Mouse (Mus musculus) frontal cortex, postnatal 14 days (tissue): ENCODE measurements around the gene Ucn.

Source experiments
- DNase-seq, 2 experiments: peaks; one replicate each; pipeline ENCODE4 v3.0.0; 2022; ENCODE audit warnings: low spot score in 2 of 2

The Ucn gene

DNA sequence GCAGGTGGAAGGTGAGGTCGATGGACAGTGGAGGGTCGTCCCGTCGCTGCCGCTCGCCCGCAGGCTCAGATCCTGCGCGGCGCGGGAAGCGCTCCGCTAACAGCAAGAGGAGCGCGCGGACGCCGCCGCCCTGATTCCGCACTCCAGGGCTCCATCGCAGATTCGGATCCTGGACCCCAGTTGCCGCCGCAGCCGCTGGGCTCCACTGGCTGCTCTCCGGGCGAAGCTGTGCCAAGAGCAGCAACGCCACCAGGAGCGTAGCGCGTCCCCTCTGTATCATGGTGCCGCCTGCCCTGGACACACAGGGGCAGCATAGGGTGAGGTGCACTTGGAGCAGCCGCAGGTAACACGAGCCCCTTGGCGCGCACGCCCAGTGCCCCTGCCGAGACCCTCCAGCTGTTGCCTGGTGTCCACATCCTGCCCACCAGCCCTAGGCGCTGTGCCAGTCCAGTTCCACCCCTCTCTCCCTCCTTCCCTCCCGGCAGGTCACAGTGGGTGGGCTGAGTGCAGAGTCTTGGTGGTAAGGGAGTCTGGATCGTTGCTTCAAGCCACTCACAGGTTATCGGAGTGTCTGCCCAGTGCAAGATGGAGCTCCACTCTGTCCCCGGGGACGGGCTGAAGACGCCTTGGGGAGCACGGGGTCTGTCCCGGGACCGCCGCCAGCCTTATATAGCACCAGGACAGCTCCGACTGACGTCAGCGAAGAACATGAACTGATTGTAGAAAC is at the start of gene Ucn:
TSS of gene Ucn (minus strand) at position 589 of the 727 bp plus-strand sequence.
- no peak for DNase-seq

DNA sequence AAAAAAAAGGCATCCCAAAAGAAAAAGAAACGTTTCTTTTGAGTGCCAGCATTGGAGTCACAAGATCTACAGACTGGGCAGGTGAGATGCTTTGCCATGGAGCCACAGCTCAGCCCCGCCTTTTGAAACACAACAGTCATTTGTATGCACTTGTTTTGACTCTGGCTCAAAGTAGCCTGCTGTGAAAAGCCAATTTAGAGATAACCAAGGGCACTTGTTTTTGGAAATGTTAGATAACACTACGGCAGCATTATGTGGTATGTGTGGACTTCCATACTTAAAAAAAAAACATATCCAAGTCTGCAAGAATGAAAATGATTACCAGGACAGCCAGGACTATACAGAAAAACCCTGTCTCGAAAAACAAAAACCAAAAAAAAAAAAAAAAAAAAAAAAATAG is 45.0 kb upstream of the Ucn start:
- DNase-seq: no peak

DNA sequence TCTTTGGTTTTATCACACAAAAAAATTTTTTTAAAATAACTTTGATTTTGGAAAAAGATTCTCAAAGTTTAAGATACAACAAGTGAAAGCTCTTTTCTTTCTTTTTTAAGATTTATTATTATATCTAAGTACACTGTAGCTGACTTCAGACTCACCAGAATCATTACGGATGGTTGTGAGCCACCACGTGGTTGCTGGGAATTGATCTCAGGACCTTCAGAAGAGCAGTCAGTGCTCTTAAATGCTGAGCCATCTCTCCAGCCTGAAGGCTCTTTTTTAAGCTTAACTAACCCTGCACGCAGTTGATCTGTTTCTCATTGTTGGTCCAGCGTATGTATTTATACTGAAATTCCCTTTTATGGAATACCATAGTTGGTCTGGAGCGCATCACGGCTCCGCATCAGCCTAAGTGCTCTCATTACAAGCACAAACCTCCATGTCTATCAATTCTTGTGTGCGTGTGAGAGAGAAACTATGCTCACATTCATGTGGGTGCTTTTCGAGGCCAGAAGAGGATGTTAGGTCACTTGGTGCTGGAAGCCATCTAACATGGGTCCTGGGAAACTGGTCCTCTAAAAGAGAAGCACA is 42.6 kb upstream of the Ucn start:
- no peak for DNase-seq

DNA sequence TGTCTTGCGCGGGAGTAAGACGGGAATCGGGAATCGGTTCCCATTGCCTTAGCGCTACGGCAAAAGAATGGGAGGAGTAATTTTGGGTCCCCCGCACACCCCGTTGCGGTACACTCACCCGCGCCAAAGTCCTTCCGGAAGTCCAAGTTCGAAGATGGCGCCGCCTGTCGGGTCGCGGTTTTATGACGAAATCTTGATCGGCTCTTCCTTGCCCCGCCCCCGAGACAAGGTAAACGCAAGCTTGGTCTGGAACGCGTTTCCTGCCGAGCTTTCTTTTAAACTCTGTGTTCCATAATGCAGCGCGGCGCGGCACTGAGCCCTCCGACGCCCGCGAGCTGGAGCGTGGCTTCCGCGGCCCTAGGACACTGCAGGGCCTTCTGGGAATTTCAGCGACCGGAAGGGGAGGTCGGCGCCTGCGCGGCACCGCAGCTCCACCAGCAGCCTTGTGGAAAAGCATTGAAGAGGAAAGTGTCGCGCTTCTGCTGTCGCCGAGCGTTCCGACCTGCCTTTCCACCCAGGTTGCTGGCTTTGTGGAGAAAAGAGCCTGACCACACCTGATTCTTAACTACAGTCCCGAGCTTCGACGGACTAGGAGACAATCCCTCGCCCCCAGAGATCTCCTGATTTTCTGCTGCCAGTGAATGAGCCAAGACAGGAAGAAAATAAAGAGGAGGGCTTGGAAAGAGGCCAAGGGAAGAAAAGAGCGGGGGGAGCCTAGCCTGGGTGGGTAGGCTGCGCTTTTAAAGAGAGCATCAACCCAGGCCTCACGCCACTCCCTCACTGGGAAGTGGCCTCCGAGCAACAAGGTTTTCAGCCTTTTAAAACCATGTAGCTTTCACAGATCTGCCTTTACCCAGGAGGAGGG is 41.4 kb upstream of the Ucn start, which contains the start of the genes Gm29609 and Gtf3c2:
TSS of gene Gm29609 (minus strand) at position 146 of the 865 bp plus-strand sequence.
TSS of gene Gtf3c2 (minus strand) at position 379 of the 865 bp plus-strand sequence.
- DNase-seq: peak; percentile 94 to 95

- DNase-seq: peak in 1 of 2 experiments; percentile 37
Observed at GRCm38 (mm10) chr5:31179301-31179765, 40.7 kb upstream of the Ucn start.

GRCm38 (mm10) chr5:31168630-31169029 is 30.0 kb upstream of the Ucn start:
- no peak for DNase-seq

DNA sequence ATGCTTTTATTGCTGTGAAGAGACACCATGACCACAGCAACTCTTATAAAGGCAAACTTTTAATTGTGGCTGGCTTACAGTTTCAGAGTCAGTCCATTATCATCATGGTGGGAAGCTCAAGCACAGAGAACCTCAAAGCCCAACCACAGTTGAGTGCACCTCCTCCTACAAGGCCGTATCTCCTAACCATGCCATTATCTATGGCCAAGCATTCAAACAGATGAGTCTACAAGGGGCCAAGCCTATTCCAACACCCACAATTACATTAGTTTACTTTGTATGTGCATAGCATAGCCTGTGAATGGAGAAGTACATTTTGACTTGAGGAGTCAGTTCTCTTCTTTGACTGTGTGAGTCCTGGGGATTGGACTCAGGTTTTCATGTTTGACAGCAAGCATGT is 26.2 kb upstream of the Ucn start:
- no peak for DNase-seq

GRCm38 (mm10) chr5:31162462-31162861 is 23.8 kb upstream of the Ucn start:
- DNase-seq: no peak

GRCm38 (mm10) chr5:31154152-31154553 is 15.5 kb upstream of the Ucn start, which contains the start of gene Mpv17:
Gene Mpv17 (minus strand): TSS chr5:31154251.
- peak; percentile 73 to 74 for DNase-seq

- no peak for DNase-seq
Observed at GRCm38 (mm10) chr5:31153516-31154151, 15.0 kb upstream of the Ucn start.

- no peak for DNase-seq
Observed at GRCm38 (mm10) chr5:31151746-31152145, 13.1 kb upstream of the Ucn start.

GRCm38 (mm10) chr5:31149781-31150180 is 11.2 kb upstream of the Ucn start:
- DNase-seq: no peak

GRCm38 (mm10) chr5:31138968-31139425 is 368 bp upstream of the Ucn start:
- DNase-seq: no peak

DNA sequence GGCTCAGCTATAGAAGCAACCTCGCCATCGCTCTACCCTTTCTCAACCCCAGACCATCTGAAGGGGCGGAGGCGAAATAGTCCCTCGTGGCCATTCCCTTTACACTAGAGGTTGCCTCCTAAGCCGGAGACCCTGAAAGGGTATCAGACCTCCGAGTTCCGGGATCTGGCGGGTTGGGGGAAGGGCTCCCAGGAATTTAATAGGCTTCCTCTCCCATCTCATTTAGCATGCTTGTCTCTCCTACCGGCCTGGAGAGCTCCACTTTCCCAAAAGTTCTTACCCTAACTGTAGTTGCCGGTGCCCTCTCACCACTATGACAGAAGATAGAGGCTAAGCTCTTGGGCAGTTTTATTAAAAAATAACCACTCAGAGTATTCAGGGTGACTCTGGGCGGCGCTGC is 971 bp downstream of the Ucn start:
- DNase-seq: no peak

DNA sequence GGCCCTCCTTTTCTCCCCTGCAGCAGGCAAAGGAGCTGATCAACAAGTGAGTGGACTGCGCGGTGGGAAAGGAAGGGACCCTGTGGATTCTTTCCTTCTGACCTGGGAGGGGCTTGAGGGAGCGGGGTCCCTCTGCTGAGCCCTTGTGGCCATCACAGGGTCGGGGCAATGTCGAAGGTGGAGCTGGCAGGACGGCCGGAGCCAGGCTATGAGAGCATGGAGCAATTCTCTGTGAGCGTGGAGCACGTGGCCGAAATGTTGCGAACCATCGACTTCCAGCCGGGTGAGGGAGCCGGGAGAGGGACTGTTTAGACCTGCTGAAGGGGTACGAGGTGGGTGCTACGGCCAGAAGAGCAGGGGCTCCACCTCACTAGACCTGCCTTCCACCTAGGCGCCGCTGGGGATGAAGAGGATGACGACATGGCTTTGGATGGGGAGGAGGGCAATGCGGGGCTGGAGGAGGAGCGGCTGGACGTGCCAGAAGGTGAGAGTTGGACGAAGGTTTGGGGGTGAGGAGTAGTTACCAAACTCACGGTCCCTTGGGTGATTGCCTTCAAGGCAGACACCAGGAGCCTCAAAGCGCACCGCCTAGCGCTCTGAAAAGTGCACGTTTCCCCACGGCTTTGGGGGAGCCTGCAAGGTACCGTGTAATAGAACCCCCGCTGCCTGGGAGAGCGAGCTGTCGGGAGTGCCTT is 1.8 kb downstream of the Ucn start:
- DNase-seq: no peak

DNA sequence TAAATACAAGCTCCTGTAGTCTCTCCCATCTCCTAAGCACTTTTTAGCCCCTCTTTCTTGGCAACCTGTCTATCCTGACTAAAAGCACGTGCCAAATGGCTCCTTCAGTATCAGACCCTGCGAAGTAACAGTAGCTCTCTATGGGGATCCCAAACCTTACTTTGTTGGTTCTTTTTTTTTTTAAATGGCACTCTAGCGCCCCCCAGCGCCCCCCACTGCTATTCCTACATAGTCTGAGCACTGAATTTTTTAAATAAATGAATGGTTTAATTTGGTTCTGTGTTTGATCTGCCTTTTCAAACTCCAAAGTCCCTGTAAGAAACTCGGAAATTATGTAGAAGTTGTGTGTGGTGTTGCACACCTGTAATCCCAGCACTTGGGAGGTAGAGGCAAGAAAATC is 12.6 kb downstream of the Ucn start:
- no peak for DNase-seq

- no peak for DNase-seq
Observed at GRCm38 (mm10) chr5:31123481-31123880, 15.1 kb downstream of the Ucn start.

DNA sequence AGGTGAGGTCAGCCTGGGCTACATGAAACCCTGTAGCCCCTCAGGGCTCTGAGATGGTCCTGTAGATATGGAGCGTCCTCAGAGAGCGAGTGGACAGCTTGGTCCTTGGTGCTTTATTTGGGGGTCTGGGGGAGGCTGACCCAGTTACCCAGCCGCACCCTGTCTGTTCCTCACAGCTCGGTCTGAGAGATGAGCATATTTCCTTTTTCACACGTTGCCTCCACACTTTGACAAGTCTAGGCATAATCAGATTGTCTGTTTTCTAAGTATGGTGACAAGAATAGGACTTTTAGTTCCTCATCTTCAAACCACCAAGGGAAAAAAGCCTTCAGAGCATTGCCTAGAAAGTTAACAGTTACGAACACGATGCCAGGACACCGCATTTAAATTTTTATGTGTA is 17.5 kb downstream of the Ucn start:
- no peak for DNase-seq

GRCm38 (mm10) chr5:31116912-31117311 is 21.7 kb downstream of the Ucn start:
- no peak for DNase-seq

DNA sequence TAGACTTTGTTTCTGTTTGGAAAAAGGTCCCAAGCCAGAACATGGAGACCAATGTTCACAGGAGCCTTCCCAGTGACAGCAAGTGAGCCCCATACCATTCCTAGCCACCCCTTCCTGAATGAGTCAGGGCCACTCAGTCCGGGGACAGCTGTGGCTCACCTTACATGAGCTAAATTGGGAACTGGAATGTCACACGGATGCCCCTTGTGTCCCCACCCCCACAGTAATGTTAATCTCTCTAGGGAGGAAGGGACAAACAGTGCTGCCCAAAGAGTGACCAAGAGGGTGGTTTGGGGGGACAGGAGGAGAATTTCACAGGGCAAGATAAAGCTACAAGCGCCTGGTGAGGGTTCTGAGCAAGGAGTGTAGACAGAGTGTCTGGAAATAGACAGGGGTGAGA is 22.3 kb downstream of the Ucn start, which contains the start of gene Trim54:
TSS of gene Trim54 (plus strand) at position 359 of the 400 bp plus-strand sequence.
- no peak for DNase-seq

- DNase-seq: no peak
Observed at GRCm38 (mm10) chr5:31110781-31111180, 27.8 kb downstream of the Ucn start.
